In genomic region chr17:57249186-57250181, GRCm38 (mm10) we compare ENCODE assay signal across 8 mouse cellular contexts. TPM values are rescaled to one million over a fixed set of nuclear protein-coding genes. Genes with fewer than 3 reads are reported as not detected.
DNase-seq lines count a peak whose midpoint lies in the region; ATAC-seq and TF ChIP-seq lines count a peak whose summit lies in the region.

Trip10 (plus strand) TSS chr17:57249455.

- H3K27ac ChIP-seq in hindbrain, embryonic 14.5 days, result peak within 1 kb of the TSS; percentile 87

- no peaks in the 10 kb centered on the region for H3K9me3 ChIP-seq in hindbrain, embryonic 14.5 days (ENCODE audit: control insufficient read depth, low read length)

- in situ Hi-C loops in Patski (cut with MboI; ENCODE audit: low pct_unique_long_range_greater_than_20kb), result no loop called here

- H3K4me3 ChIP-seq in hindbrain, embryonic 14.5 days (replicated peaks; ENCODE audit: low read length), result peak within 1 kb of the TSS; percentile 57

- H3K36me3 ChIP-seq in hindbrain, embryonic 14.5 days (replicated peaks; ENCODE audit: control insufficient read depth, insufficient read depth), result no peaks in the 10 kb centered on the region

- H3K9ac ChIP-seq in hindbrain, embryonic 14.5 days, result peak within 1 kb of the TSS; percentile 53

- ATAC-seq in Patski, result peak; percentile 42
- 0 out of 2 replicates have a peak, but pooled peaks have one; percentile 1 for ATAC-seq in hindbrain, embryonic 14.5 days (ENCODE audit: low FRiP score)

- peaks cover 27% of the 10 kb centered on the region for H3K4me1 ChIP-seq in hindbrain, embryonic 14.5 days (replicated peaks; ENCODE audit: control insufficient read depth, insufficient read depth, low read length)

- CTCF ChIA-PET in Patski (lab: Charles Lee), result no interaction called here

- no peak for TF ChIP-seq CTCF in Patski (IDR thresholded peaks at IDR 0.05)

- peak; percentile 54 for DNase-seq in Patski (ENCODE audit: low read depth, low spot score)
- peak; percentile 75 to 88 for DNase-seq in cerebellum, postnatal 25 days
- DNase-seq in frontal cortex, postnatal 36 days (ENCODE audit: low spot score in 2 of 2), result peak; percentile 82 to 84
- DNase-seq in hindbrain, embryonic 14.5 days (ENCODE audit: low spot score), result peak; percentile 85
- DNase-seq in layer of hippocampus, postnatal 25 days (ENCODE audit: extremely low spot score in 1 of 2, low spot score in 1 of 2), result peak; percentile 79 to 87
- DNase-seq in lung, postnatal 14 days, result peak; percentile 100
- DNase-seq in ovary, postnatal 36 days (ENCODE audit: low spot score), result peak; percentile 99
- DNase-seq in thymus, postnatal 14 days, result peak; percentile 99

- peak within 1 kb of the TSS; percentile 95 for H3K4me2 ChIP-seq in hindbrain, embryonic 14.5 days (replicated peaks)

- no peaks in the 10 kb centered on the region for H3K27me3 ChIP-seq in Patski
- no peaks in the 10 kb centered on the region for H3K27me3 ChIP-seq in hindbrain, embryonic 14.5 days (ENCODE audit: control insufficient read depth, insufficient read depth, low read length)

- WGBS in hindbrain, embryonic 14.5 days, result under 1% methylated on average over 51 of the region's 52 CpGs

- POLR2A ChIA-PET in Patski (lab: Charles Lee), result interaction anchor here (1.1 to 1.4 kb wide), 2 partner anchors 13 to 26 kb away, joined by 3 read pairs; no protein-coding TSS in a partner anchor

RNA-seq across cellular contexts. Expression of gene Trip10, which starts in this region (rescaled TPM):
- 157 TPM for polyA plus RNA-seq in Patski (2021)
- polyA plus RNA-seq in hindbrain, embryonic 14.5 days (2014; fragmentation: Nextera tagmentation; extraction: Ambion mirVana), result 9.5 and 10.1 TPM in 2 replicates
- total RNA-seq in layer of hippocampus, postnatal 25 days (2021), result 1 to 10 TPM; 5.9 to 7.4 TPM

Comparison
In these comparisons a context has a peak if more than half of its experiments do, and no peak if none do; other contexts are left out.
1. Peak in every context shown above with its lines: DNase-seq, ATAC-seq, H3K4me3 ChIP-seq and H3K27ac ChIP-seq.
2. RNA of gene Trip10 (polyA plus RNA-seq): 157 TPM in Patski (single experiment); 9.5 to 10.1 TPM in hindbrain, embryonic 14.5 days; every median in the first group is over 10 times any median in the second.